Comparison of ENCODE assay signal across 27 mouse cellular contexts in genomic region chr2:173593841-173594240, GRCm38 (mm10). TPM values are rescaled to one million over a fixed set of nuclear protein-coding genes. Genes with fewer than 3 reads are reported as not detected.
DNase-seq lines count a peak whose midpoint lies in the region; ATAC-seq and TF ChIP-seq lines count a peak whose summit lies in the region.
"Had no signal": no experiment of that assay in that cellular context is flagged by ENCODE, and none has a peak within 500 bp of the region (broad histone marks: within the 10 kb centered on the region; RNA-seq: fewer than 3 reads in every experiment).

No protein-coding gene starts in this region.

- H3K4me1 ChIP-seq in hindbrain, embryonic 10.5 days (replicated peaks), result peaks cover 23% of the 10 kb centered on the region
- 0 out of 2 replicates have a peak, but pooled peaks cover 2% of the 10 kb centered on the region for H3K4me1 ChIP-seq in hindbrain, embryonic 11.5 days (replicated peaks; ENCODE audit: control insufficient read depth, insufficient read depth, low read length)
- no peaks in the 10 kb centered on the region for H3K4me1 ChIP-seq in lung, embryonic 14.5 days (ENCODE audit: insufficient read depth)
- peaks cover 16% of the 10 kb centered on the region for H3K4me1 ChIP-seq in neural tube, embryonic 13.5 days (replicated peaks)
- 0 out of 2 replicates have a peak, but pooled peaks cover 11% of the 10 kb centered on the region for H3K4me1 ChIP-seq in neural tube, embryonic 15.5 days
- peaks cover 16% of the 10 kb centered on the region for H3K4me1 ChIP-seq in liver, embryonic 13.5 days (replicated peaks)
- H3K4me1 ChIP-seq: embryonic facial prominence, embryonic 15.5 days; heart, embryonic 13.5 days; limb, embryonic 13.5 days had no signal

- ATAC-seq in hindbrain, embryonic 11.5 days (ENCODE audit: low FRiP score), result no peak
- peak; percentile 29; the same call in 1 of the 2 replicates for ATAC-seq in lung, embryonic 14.5 days (ENCODE audit: insufficient read depth)
- no peak for ATAC-seq in neural tube, embryonic 13.5 days (ENCODE audit: low read depth)
- no peak for ATAC-seq in neural tube, embryonic 15.5 days (ENCODE audit: low FRiP score)
- 0 out of 2 replicates have a peak, but pooled peaks have one; percentile 9 for ATAC-seq in liver, embryonic 13.5 days (ENCODE audit: low read depth)
- ATAC-seq: CD4-positive, CD25-positive, alpha-beta regulatory T cell, adult 4 months had no signal

- WGBS in hindbrain, embryonic 10.5 days, result 46% methylated on average over 4 of the region's 4 CpGs
- 45% methylated on average over 4 of the region's 4 CpGs for WGBS in hindbrain, embryonic 11.5 days
- 38% methylated on average over 4 of the region's 4 CpGs for WGBS in lung, embryonic 14.5 days
- 63% methylated on average over 4 of the region's 4 CpGs for WGBS in neural tube, embryonic 13.5 days
- WGBS in neural tube, embryonic 15.5 days, result 63% methylated on average over 4 of the region's 4 CpGs
- 68% methylated on average over 4 of the region's 4 CpGs for WGBS in liver, embryonic 13.5 days (ENCODE audit: insufficient replicate concordance)

- 0 out of 2 replicates have a peak overlapping the region, but pooled peaks have one; percentile 12 for H3K27ac ChIP-seq in hindbrain, embryonic 10.5 days
- H3K27ac ChIP-seq in hindbrain, embryonic 11.5 days (ENCODE audit: low read depth, low read length), result no peak overlapping the region
- H3K27ac ChIP-seq in lung, embryonic 14.5 days (ENCODE audit: low read depth), result no peak overlapping the region
- H3K27ac ChIP-seq in neural tube, embryonic 13.5 days (replicated peaks), result peak overlapping the region; percentile 49
- H3K27ac ChIP-seq in neural tube, embryonic 15.5 days (replicated peaks), result no peak overlapping the region
- no peak overlapping the region for H3K27ac ChIP-seq in liver, embryonic 13.5 days
- H3K27ac ChIP-seq: embryonic facial prominence, embryonic 15.5 days; heart, embryonic 13.5 days; kidney, postnatal 0 days; limb, embryonic 13.5 days had no signal

- peaks cover 15% of the 10 kb centered on the region for H3K36me3 ChIP-seq in hindbrain, embryonic 10.5 days
- H3K36me3 ChIP-seq in hindbrain, embryonic 11.5 days (ENCODE audit: control insufficient read depth, insufficient read depth, low read length), result no peaks in the 10 kb centered on the region
- H3K36me3 ChIP-seq in lung, embryonic 14.5 days (ENCODE audit: insufficient read depth), result peaks cover 3% of the 10 kb centered on the region
- H3K36me3 ChIP-seq in neural tube, embryonic 13.5 days, result no peaks in the 10 kb centered on the region
- 0 out of 2 replicates have a peak, but pooled peaks cover 2% of the 10 kb centered on the region for H3K36me3 ChIP-seq in neural tube, embryonic 15.5 days
- H3K36me3 ChIP-seq in liver, embryonic 13.5 days, result no peaks in the 10 kb centered on the region

- TF ChIP-seq CTCF in lung, embryonic 14.5 days (IDR thresholded peaks at IDR 0.05; ENCODE audit: low read depth), result no peak

- DNase-seq in hindbrain, embryonic 10.5 days (ENCODE audit: low spot score), result no peak
- no peak for DNase-seq in hindbrain, embryonic 11.5 days (ENCODE audit: low spot score)
- peak; percentile 25 for DNase-seq in lung, embryonic 14.5 days
- DNase-seq in lung, postnatal 4 days, result no peak
- DNase-seq in liver, embryonic 13.5 days, result no peak
- DNase-seq in right cerebral cortex, adult 2 months (ENCODE audit: low spot score in 2 of 2), result no peak
- DNase-seq: cerebellum, adult 8-10 months; gastrocnemius, postnatal 25 days; heart, adult 18-20 months; heart, postnatal 14 days; kidney, adult 2 months; layer of hippocampus, adult 9-11 months; lung, adult 18-20 months; right cerebral cortex, adult 18-20 months; thymus, postnatal 36 days had no signal

- no peak overlapping the region for H3K9ac ChIP-seq in hindbrain, embryonic 11.5 days (ENCODE audit: low read depth, low read length)
- no peak overlapping the region for H3K9ac ChIP-seq in lung, embryonic 14.5 days
- H3K9ac ChIP-seq in neural tube, embryonic 13.5 days, result 0 out of 2 replicates have a peak overlapping the region, but pooled peaks have one; percentile 36
- H3K9ac ChIP-seq in neural tube, embryonic 15.5 days (replicated peaks), result no peak overlapping the region
- no peak overlapping the region for H3K9ac ChIP-seq in liver, embryonic 13.5 days
- H3K9ac ChIP-seq: embryonic facial prominence, embryonic 15.5 days; heart, embryonic 13.5 days; limb, embryonic 13.5 days had no signal

- no peak overlapping the region for H3K4me2 ChIP-seq in hindbrain, embryonic 11.5 days (replicated peaks; ENCODE audit: low read depth, low read length)
- H3K4me2 ChIP-seq in lung, embryonic 14.5 days, result no peak overlapping the region
- no peak overlapping the region for H3K4me2 ChIP-seq in neural tube, embryonic 13.5 days
- H3K4me2 ChIP-seq in neural tube, embryonic 15.5 days, result no peak overlapping the region
- no peak overlapping the region for H3K4me2 ChIP-seq in liver, embryonic 13.5 days
- H3K4me2 ChIP-seq: embryonic facial prominence, embryonic 15.5 days; heart, embryonic 13.5 days; limb, embryonic 13.5 days; midbrain, embryonic 11.5 days had no signal

- H3K4me3 ChIP-seq in hindbrain, embryonic 10.5 days, result no peak overlapping the region
- no peak overlapping the region for H3K4me3 ChIP-seq in hindbrain, embryonic 11.5 days (ENCODE audit: low read depth, low read length)
- no peak overlapping the region for H3K4me3 ChIP-seq in lung, embryonic 14.5 days (ENCODE audit: low read depth, low read length)
- H3K4me3 ChIP-seq in neural tube, embryonic 13.5 days, result no peak overlapping the region
- no peak overlapping the region for H3K4me3 ChIP-seq in neural tube, embryonic 15.5 days (replicated peaks)
- H3K4me3 ChIP-seq in liver, embryonic 13.5 days (replicated peaks), result no peak overlapping the region
- H3K4me3 ChIP-seq: embryonic facial prominence, embryonic 15.5 days; heart, embryonic 13.5 days; limb, embryonic 13.5 days; myocyte had no signal

- H3K9me3 ChIP-seq in hindbrain, embryonic 10.5 days, result no peaks in the 10 kb centered on the region
- no peaks in the 10 kb centered on the region for H3K9me3 ChIP-seq in hindbrain, embryonic 11.5 days (ENCODE audit: control insufficient read depth, low read length)
- no peaks in the 10 kb centered on the region for H3K9me3 ChIP-seq in lung, embryonic 14.5 days (ENCODE audit: low read depth, low read length)
- no peaks in the 10 kb centered on the region for H3K9me3 ChIP-seq in neural tube, embryonic 13.5 days
- no peaks in the 10 kb centered on the region for H3K9me3 ChIP-seq in neural tube, embryonic 15.5 days (replicated peaks)
- H3K9me3 ChIP-seq in liver, embryonic 13.5 days (replicated peaks), result no peaks in the 10 kb centered on the region
- H3K9me3 ChIP-seq: embryonic facial prominence, embryonic 15.5 days; heart, embryonic 13.5 days; limb, embryonic 13.5 days had no signal

- peaks cover 3% of the 10 kb centered on the region; the same call in 1 of the 2 replicates for H3K27me3 ChIP-seq in hindbrain, embryonic 10.5 days (ENCODE audit: insufficient read depth, poor library complexity, severe bottlenecking)
- no peaks in the 10 kb centered on the region for H3K27me3 ChIP-seq in hindbrain, embryonic 11.5 days (ENCODE audit: control insufficient read depth, insufficient read depth, low read length)
- H3K27me3 ChIP-seq in lung, embryonic 14.5 days (ENCODE audit: insufficient read depth, low read length), result no peaks in the 10 kb centered on the region
- no peaks in the 10 kb centered on the region for H3K27me3 ChIP-seq in neural tube, embryonic 13.5 days
- no peaks in the 10 kb centered on the region for H3K27me3 ChIP-seq in neural tube, embryonic 15.5 days (replicated peaks)
- no peaks in the 10 kb centered on the region for H3K27me3 ChIP-seq in liver, embryonic 13.5 days
- H3K27me3 ChIP-seq: embryonic facial prominence, embryonic 15.5 days; heart, embryonic 13.5 days; limb, embryonic 13.5 days had no signal

RNA-seq across cellular contexts. Expression of gene Ankrd60, which starts 15.7 kb away (rescaled TPM):
- not detected in 2 replicates for polyA plus RNA-seq in hindbrain, embryonic 10.5 days (2016; fragmentation: Nextera tagmentation; extraction: Ambion mirVana)
- not detected in 2 replicates for polyA plus RNA-seq in hindbrain, embryonic 11.5 days (2014; fragmentation: Nextera tagmentation; extraction: Ambion mirVana)
- not detected in 2 replicates for polyA plus RNA-seq in lung, embryonic 14.5 days (2014; fragmentation: Nextera tagmentation; extraction: Ambion mirVana)
- polyA plus RNA-seq in neural tube, embryonic 13.5 days (2015; fragmentation: Nextera tagmentation; extraction: Ambion mirVana), result not detected in 2 replicates
- not detected in 2 replicates for polyA plus RNA-seq in neural tube, embryonic 15.5 days (2015; fragmentation: Nextera tagmentation; extraction: Ambion mirVana)
- not detected in 2 replicates for polyA plus RNA-seq in liver, embryonic 13.5 days (2015; fragmentation: Nextera tagmentation; extraction: Ambion mirVana)
- polyA plus RNA-seq: embryonic facial prominence, embryonic 15.5 days; heart, embryonic 13.5 days; kidney, postnatal 0 days; large intestine, adult 2 months; limb, embryonic 13.5 days; midbrain, embryonic 11.5 days; myocyte; neural tube, embryonic 14.5 days; small intestine, adult 2 months had no signal

Comparison
In these comparisons a context has a peak if more than half of its experiments do, and no peak if none do; other contexts are left out.
1. H3K27ac ChIP-seq: peak in hindbrain, embryonic 10.5 days (single experiment) and neural tube, embryonic 13.5 days (single experiment); none in hindbrain, embryonic 11.5 days (single experiment), lung, embryonic 14.5 days (single experiment), neural tube, embryonic 15.5 days (single experiment) and liver, embryonic 13.5 days (single experiment).
2. ATAC-seq: peak in lung, embryonic 14.5 days (single experiment) and liver, embryonic 13.5 days (single experiment); none in hindbrain, embryonic 11.5 days (single experiment), neural tube, embryonic 13.5 days (single experiment) and neural tube, embryonic 15.5 days (single experiment).